Mouse (Mus musculus): ENCODE data around the gene Cfap299. TPM values are rescaled to one million over a fixed set of nuclear protein-coding genes. Genes with fewer than 3 reads are reported as not detected.

Cfap299 gene
- polyA plus RNA-seq, 1 experiment: not detected

GRCm38 (mm10) chr5:98842600-98843310 lies 513.7 kb downstream of the Cfap299 start:
- Histone ChIP-seq H3K4me1 (ENCODE audit: control insufficient read depth, insufficient read depth, low read length) (no peaks in the 10 kb centered on the region), H3K4me3 (ENCODE audit: insufficient read depth, low read depth, low read length) (no peak overlapping the region), H3K27ac (ENCODE audit: insufficient read depth, low read depth, low read length) (no peak overlapping the region)
- no peak for TF ChIP-seq CTCF (IDR thresholded peaks at IDR 0.05; ENCODE audit: insufficient read depth, low read depth, low read length)
- no peak for TF ChIP-seq POLR2A (IDR thresholded peaks at IDR 0.05; ENCODE audit: insufficient read depth, low read depth, low read length)
- WGBS: 96% methylated on average over 7 of the region's 7 CpGs

- TF ChIP-seq POLR2A (IDR thresholded peaks at IDR 0.05; ENCODE audit: insufficient read depth, low read depth, low read length) (no peak), CTCF (IDR thresholded peaks at IDR 0.05; ENCODE audit: insufficient read depth, low read depth, low read length) (no peak)
- H3K4me1 ChIP-seq (ENCODE audit: control insufficient read depth, insufficient read depth, low read length): no peaks in the 10 kb centered on the region
- H3K4me3 ChIP-seq (ENCODE audit: insufficient read depth, low read depth, low read length): no peak overlapping the region
- no peak overlapping the region for H3K27ac ChIP-seq (ENCODE audit: insufficient read depth, low read depth, low read length)
- WGBS: 84% methylated on average over 1 of the region's 1 CpGs
These were observed 515.6 kb downstream of the Cfap299 start for GRCm38 (mm10) chr5:98844664-98845063.

Other genes with a start within 250 kb of the Cfap299 start
- not detected in 2 replicates for gene Prdm8, start 162.1 kb upstream of the Cfap299 start, polyA plus RNA-seq (2012; ENCODE audit: insufficient read depth, insufficient read length, low replicate concordance, missing spikeins)
- not detected in 2 replicates for gene Fgf5, start 75.1 kb upstream of the Cfap299 start, polyA plus RNA-seq (2012; ENCODE audit: insufficient read depth, insufficient read length, low replicate concordance, missing spikeins)
- not detected in 2 replicates for gene Gm11111, start 223.4 kb downstream of the Cfap299 start, polyA plus RNA-seq (2012; ENCODE audit: insufficient read depth, insufficient read length, low replicate concordance, missing spikeins)

All from olfactory bulb, adult 2 months (tissue).